Mouse (Mus musculus): ENCODE results near the gene Foxp1. TPM values are rescaled to one million over a fixed set of nuclear protein-coding genes. Genes with fewer than 3 reads are reported as not detected.

Gene Foxp1
- polyA plus RNA-seq, 1 experiment from 2014 or later, result 45.3 TPM

- 49% methylated on average over 5 of the region's 5 CpGs for WGBS
These were observed 269.7 kb downstream of the Foxp1 start for GRCm38 (mm10) chr6:99252816-99253215.

DNA sequence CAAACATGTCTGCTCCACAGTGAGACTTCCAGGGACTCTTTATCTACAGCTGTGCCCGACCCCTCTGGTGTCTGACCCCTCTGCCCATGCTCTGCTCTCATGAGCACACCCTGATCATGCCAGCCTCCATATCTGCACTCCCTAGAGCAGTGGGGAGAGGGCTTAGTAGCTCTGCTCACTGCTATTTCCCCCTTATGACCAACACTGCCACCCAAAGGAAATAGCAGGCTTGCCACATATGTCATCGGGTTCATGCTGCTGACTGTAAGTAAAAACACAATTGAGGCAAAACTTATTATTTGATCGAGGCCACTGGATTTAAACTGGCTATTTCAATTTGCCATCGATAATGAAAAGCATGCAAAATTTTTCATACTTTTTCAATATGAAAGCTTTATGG is 270.6 kb downstream of the Foxp1 start:
- TF ChIP-seq CTCF (IDR thresholded peaks at IDR 0.05; ENCODE audit: low read depth), result peak; percentile 62
- Histone ChIP-seq H3K4me2 (replicated peaks; ENCODE audit: low read depth) (no peak overlapping the region), H3K27me3 (replicated peaks; ENCODE audit: control insufficient read depth, insufficient read depth, low read length) (no peaks in the 10 kb centered on the region), H3K9ac (ENCODE audit: low read depth, low read length) (no peak overlapping the region), H3K9me3 (ENCODE audit: control insufficient read depth) (no peaks in the 10 kb centered on the region), H3K27ac (ENCODE audit: low read depth, low read length) (no peak overlapping the region), H3K36me3 (ENCODE audit: control insufficient read depth, insufficient read depth) (no peaks in the 10 kb centered on the region), H3K4me1 (replicated peaks; ENCODE audit: control insufficient read depth, insufficient read depth, low read length) (no peaks in the 10 kb centered on the region), H3K4me3 (ENCODE audit: low read depth, low read length) (no peak overlapping the region)
- ATAC-seq, result no peak
- 88% methylated on average over 4 of the region's 4 CpGs for WGBS

More at GRCm38 (mm10) chr6:99252816-99253215, 269.7 kb downstream of the Foxp1 start:
- H3K27ac ChIP-seq (ENCODE audit: low read depth, low read length), result no peak overlapping the region
- no peak for ATAC-seq
- H3K36me3 ChIP-seq (ENCODE audit: control insufficient read depth, insufficient read depth), result no peaks in the 10 kb centered on the region
- H3K4me1 ChIP-seq (replicated peaks; ENCODE audit: control insufficient read depth, insufficient read depth, low read length), result no peaks in the 10 kb centered on the region
- no peak overlapping the region for H3K4me3 ChIP-seq (ENCODE audit: low read depth, low read length)
- H3K9ac ChIP-seq (ENCODE audit: low read depth, low read length), result no peak overlapping the region
- H3K9me3 ChIP-seq (ENCODE audit: control insufficient read depth), result no peaks in the 10 kb centered on the region
- H3K4me2 ChIP-seq (replicated peaks; ENCODE audit: low read depth), result no peak overlapping the region
- H3K27me3 ChIP-seq (replicated peaks; ENCODE audit: control insufficient read depth, insufficient read depth, low read length), result no peaks in the 10 kb centered on the region
- TF ChIP-seq CTCF (IDR thresholded peaks at IDR 0.05; ENCODE audit: low read depth), result no peak

DNA sequence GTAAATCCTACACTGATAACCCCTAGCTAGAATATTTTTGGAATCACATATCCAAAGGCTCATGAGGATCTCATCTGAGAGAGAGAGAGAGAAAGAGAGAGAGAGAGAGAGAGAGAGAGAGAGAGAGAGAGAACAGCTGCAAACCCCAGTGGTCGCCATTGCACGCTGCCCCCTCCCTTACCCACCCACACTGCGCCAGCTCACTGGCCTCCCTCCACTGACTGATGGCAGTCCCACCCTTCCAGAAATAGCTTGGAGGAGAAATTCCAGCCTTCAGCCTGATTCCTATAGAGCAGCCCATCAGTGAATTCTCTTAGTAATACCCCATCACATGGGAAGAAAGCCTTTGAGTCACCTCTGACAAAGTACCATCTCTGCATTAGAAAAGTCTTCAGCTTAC is 271.3 kb downstream of the Foxp1 start:
- 89% methylated on average over 3 of the region's 3 CpGs for WGBS

DNA sequence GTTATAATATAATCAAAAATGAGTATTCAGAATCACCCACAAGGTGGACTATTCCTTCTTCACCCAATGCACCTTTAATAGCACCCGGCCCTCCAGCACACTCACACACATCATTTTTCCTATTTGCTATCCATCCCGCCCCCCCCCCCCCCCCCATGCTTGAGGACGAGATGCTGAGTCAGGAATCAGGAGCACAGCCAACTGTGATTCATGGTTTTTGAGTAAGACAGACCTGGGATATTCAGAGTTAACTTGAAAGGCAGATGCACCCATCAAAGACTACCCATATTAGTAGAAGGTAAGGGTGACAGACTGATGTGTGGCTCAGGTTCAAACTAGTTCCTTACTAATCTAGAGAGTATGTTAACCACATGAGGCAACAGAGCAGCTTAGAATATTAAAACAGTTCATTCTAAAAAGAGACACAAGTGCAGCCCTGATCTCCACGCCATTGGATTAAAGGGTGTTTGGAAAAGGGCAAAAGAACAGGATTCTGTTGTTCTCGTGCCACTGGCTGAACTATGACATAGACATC is 273.0 kb downstream of the Foxp1 start:
- H3K4me1 ChIP-seq (replicated peaks; ENCODE audit: control insufficient read depth, insufficient read depth, low read length), result no peaks in the 10 kb centered on the region

More for the DNA sequence above, 271.3 kb downstream of the Foxp1 start:
- no peak overlapping the region for H3K4me3 ChIP-seq (ENCODE audit: low read depth, low read length)
- no peak overlapping the region for H3K27ac ChIP-seq (ENCODE audit: low read depth, low read length)
- TF ChIP-seq CTCF (IDR thresholded peaks at IDR 0.05; ENCODE audit: low read depth), result no peak
- H3K36me3 ChIP-seq (ENCODE audit: control insufficient read depth, insufficient read depth), result no peaks in the 10 kb centered on the region
- no peaks in the 10 kb centered on the region for H3K27me3 ChIP-seq (replicated peaks; ENCODE audit: control insufficient read depth, insufficient read depth, low read length)
- no peaks in the 10 kb centered on the region for H3K9me3 ChIP-seq (ENCODE audit: control insufficient read depth)
- H3K4me2 ChIP-seq (replicated peaks; ENCODE audit: low read depth), result no peak overlapping the region
- no peak overlapping the region for H3K9ac ChIP-seq (ENCODE audit: low read depth, low read length)
- H3K4me1 ChIP-seq (replicated peaks; ENCODE audit: control insufficient read depth, insufficient read depth, low read length), result no peaks in the 10 kb centered on the region
- ATAC-seq, result no peak

DNA sequence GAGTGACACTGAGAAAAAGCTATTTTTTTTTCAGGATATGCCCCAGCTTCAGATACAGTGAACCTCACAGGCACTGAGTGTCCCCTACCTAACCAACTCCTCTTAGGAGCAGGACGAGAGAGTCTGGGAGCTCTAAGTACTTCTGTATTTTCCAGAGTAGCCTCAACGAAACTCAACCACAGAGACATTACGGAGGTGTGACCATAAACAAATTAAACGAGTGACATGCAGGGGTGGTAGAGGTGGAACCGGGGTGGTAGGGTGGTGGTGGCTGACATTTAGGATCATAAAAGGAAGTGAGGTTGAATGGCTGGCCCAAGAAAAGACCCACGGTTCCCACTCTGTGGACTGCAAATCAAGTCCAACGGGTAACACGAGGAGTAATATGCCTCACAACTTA is 274.1 kb downstream of the Foxp1 start:
- 84% methylated on average over 8 of the region's 8 CpGs for WGBS
- H3K4me1 ChIP-seq (replicated peaks; ENCODE audit: control insufficient read depth, insufficient read depth, low read length), result no peaks in the 10 kb centered on the region
- H3K36me3 ChIP-seq (ENCODE audit: control insufficient read depth, insufficient read depth), result no peaks in the 10 kb centered on the region
- ATAC-seq, result no peak
- no peak overlapping the region for H3K4me2 ChIP-seq (replicated peaks; ENCODE audit: low read depth)
- TF ChIP-seq CTCF (IDR thresholded peaks at IDR 0.05; ENCODE audit: low read depth), result no peak
- H3K9ac ChIP-seq (ENCODE audit: low read depth, low read length), result no peak overlapping the region
- H3K9me3 ChIP-seq (ENCODE audit: control insufficient read depth), result no peaks in the 10 kb centered on the region
- no peak overlapping the region for H3K4me3 ChIP-seq (ENCODE audit: low read depth, low read length)
- no peak overlapping the region for H3K27ac ChIP-seq (ENCODE audit: low read depth, low read length)
- no peaks in the 10 kb centered on the region for H3K27me3 ChIP-seq (replicated peaks; ENCODE audit: control insufficient read depth, insufficient read depth, low read length)

More for the DNA sequence above, 273.0 kb downstream of the Foxp1 start:
- TF ChIP-seq CTCF (IDR thresholded peaks at IDR 0.05; ENCODE audit: low read depth), result no peak
- 84% methylated on average over 5 of the region's 5 CpGs for WGBS
- ATAC-seq, result no peak
- H3K27me3 ChIP-seq (replicated peaks; ENCODE audit: control insufficient read depth, insufficient read depth, low read length), result no peaks in the 10 kb centered on the region
- no peaks in the 10 kb centered on the region for H3K36me3 ChIP-seq (ENCODE audit: control insufficient read depth, insufficient read depth)
- no peak overlapping the region for H3K9ac ChIP-seq (ENCODE audit: low read depth, low read length)
- no peaks in the 10 kb centered on the region for H3K9me3 ChIP-seq (ENCODE audit: control insufficient read depth)
- no peak overlapping the region for H3K4me3 ChIP-seq (ENCODE audit: low read depth, low read length)
- no peak overlapping the region for H3K27ac ChIP-seq (ENCODE audit: low read depth, low read length)
- H3K4me2 ChIP-seq (replicated peaks; ENCODE audit: low read depth), result no peak overlapping the region

DNA sequence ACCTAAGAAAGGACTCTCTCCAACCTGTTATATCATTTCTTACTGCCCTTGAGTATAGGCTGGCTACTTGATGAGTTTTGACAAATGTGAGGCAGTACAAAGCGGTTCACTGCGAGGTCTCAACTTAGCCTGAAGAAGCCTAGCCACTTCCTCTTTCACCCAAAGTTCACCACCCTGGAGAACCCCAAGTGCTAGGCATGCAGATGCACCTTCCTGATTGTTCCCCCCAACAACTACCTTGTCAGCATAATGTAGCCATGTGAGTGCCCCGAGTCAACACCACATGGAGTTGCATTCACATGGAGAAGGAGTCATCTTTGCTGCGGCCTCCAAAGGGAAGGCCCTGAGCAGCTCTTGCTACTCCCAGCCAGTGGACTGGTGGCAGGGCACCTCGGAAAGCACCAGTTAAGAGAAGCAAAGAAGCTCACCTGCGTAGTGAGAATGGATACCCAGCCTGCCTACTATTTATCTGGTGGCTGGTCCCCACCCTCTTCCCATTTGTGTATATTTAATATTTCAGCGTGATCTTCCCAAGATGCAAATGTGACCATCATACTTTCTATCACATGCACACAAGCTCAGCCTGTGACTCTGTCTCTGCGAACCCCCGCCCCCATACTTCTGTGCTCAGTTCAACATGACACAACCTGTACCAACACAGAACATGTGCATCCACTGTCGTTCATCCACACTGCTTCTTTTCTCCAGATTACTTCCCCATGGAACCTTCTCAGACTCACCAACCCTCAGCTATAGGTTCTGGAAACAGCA is 280.7 kb downstream of the Foxp1 start:
- Histone ChIP-seq H3K9ac (ENCODE audit: low read depth, low read length) (no peak overlapping the region), H3K27ac (ENCODE audit: low read depth, low read length) (no peak overlapping the region), H3K27me3 (replicated peaks; ENCODE audit: control insufficient read depth, insufficient read depth, low read length) (no peaks in the 10 kb centered on the region), H3K9me3 (ENCODE audit: control insufficient read depth) (no peaks in the 10 kb centered on the region), H3K36me3 (ENCODE audit: control insufficient read depth, insufficient read depth) (0 out of 2 replicates have a peak, but pooled peaks cover 8% of the 10 kb centered on the region), H3K4me1 (replicated peaks; ENCODE audit: control insufficient read depth, insufficient read depth, low read length) (no peaks in the 10 kb centered on the region), H3K4me2 (replicated peaks; ENCODE audit: low read depth) (no peak overlapping the region), H3K4me3 (ENCODE audit: low read depth, low read length) (no peak overlapping the region)
- 96% methylated on average over 10 of the region's 10 CpGs for WGBS
- ATAC-seq, result no peak
- TF ChIP-seq CTCF (IDR thresholded peaks at IDR 0.05; ENCODE audit: low read depth), result no peak

Measured in intestine, postnatal 0 days (tissue).